Mouse (Mus musculus) heart, adult 2 months (tissue): ENCODE results near the gene Rccd1. TPM values are rescaled to one million over a fixed set of nuclear protein-coding genes. Genes with fewer than 3 reads are reported as not detected.
A peak's percentile ranks its signal among the peaks of the same experiment; 100 is the strongest.

Source experiments
- DNase-seq, 2 experiments: peaks; one replicate each; pipeline ENCODE4 v3.0.0; 2021
- H3K27ac ChIP-seq: fragments of 200-600 bp; 2 replicates; pipeline ENCODE4 v1.8.1; 2022
- H3K27me3 ChIP-seq: fragments of 200-500 bp; 2 replicates; pipeline ENCODE4 v1.6.1; 2012; ENCODE audit warnings: mild to moderate bottlenecking, low read length, inconsistent platforms, mixed read lengths; ENCODE audit not compliant: control insufficient read depth, insufficient read depth
- H3K36me3 ChIP-seq: fragments of 200-500 bp; 2 replicates; pipeline ENCODE4 v1.6.1; 2012; ENCODE audit warnings: low read length, inconsistent platforms; ENCODE audit not compliant: control insufficient read depth, insufficient read depth
- H3K4me1 ChIP-seq: fragments of 200-500 bp; 2 replicates; pipeline ENCODE4 v1.6.1; 2011; ENCODE audit warnings: low read length; ENCODE audit not compliant: control insufficient read depth, insufficient read depth
- H3K4me3 ChIP-seq: fragments of 200-600 bp; 2 replicates; pipeline ENCODE4 v1.8.1; 2022
- H3K79me2 ChIP-seq: fragments of 200-500 bp; replicated peaks from 2 replicates; pipeline ENCODE4 v1.6.1; 2012; ENCODE audit warnings: mild to moderate bottlenecking, inconsistent platforms, low read length, moderate library complexity, mixed read lengths; ENCODE audit not compliant: control insufficient read depth, insufficient read depth
- H3K9ac ChIP-seq: fragments of 200-500 bp; 2 replicates; pipeline ENCODE4 v1.6.1; 2012; ENCODE audit warnings: low read depth, mild to moderate bottlenecking, control low read depth, inconsistent platforms, low read length, mixed read lengths
- CTCF ChIP-seq: fragments of 200-600 bp; IDR thresholded peaks from 2 replicates; pipeline ENCODE4 v1.8.1; 2022; ENCODE audit warnings: antibody characterized with exemption, mild to moderate bottlenecking, moderate library complexity
- EP300 ChIP-seq: fragments of 200-500 bp; IDR thresholded peaks from 2 replicates; pipeline ENCODE4 v1.6.1; 2011; ENCODE audit warnings: low read depth, low read length, control low read depth; ENCODE audit not compliant: insufficient read depth
- POLR2A ChIP-seq: fragments of 200-500 bp; IDR thresholded peaks from 2 replicates; pipeline ENCODE4 v1.6.1; 2011; ENCODE audit warnings: mild to moderate bottlenecking, low read depth, low read length, control low read depth; ENCODE audit not compliant: insufficient read depth
- WGBS: fragments of 180-500 bp; shearing (Covaris S2); methylation state at CpG from one replicate; pipeline ENCODE4 v1.1.7; 2018; 5-methylcytosine and 5-hydroxymethylcytosine counted together
- intact Hi-C: fragments of 180-260 bp; cut with DNase I; formaldehyde crosslinking; loops from one replicate; pipeline ENCODE4 v1.15.1; 2025
- polyA plus RNA-seq: library from polyadenylated mRNA; depleted of rRNA; stranded (reverse); fragments of >200 nt; gene quantifications from 2 replicates; pipeline ENCODE4 v1.2.3, GENCODE M21; 2012
- total RNA-seq, 2 experiments: library from RNA; stranded (reverse); gene quantifications; 2 replicates each; pipeline ENCODE4 v1.2.3; 2021

The Rccd1 gene
- total and polyA plus RNA-seq, 3 experiments, result 5.6 to 7.0 (median 6.1) TPM

DNA sequence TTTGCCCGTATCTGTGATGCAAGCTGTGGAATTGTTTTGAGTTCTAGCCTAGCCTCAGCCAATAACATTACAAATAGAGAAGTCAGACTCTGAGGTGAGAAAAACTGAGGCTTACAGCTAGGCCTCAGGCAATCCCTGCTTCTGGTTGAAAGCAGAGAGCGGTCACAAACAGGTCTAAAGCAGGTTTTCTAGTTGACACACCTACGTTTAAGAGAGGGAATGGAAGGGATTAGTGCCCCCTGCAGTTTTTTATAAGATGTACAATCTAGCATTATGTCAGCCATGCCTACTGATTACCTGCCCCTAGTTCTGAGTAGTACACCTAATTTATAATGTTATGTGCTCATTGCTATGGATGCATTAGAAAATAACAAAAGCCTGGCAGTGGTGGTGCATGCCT, 16.5 kb downstream of the Rccd1 start:
- H3K79me2 ChIP-seq, result no peaks in the 10 kb centered on the region
- H3K27me3 ChIP-seq, result no peaks in the 10 kb centered on the region
- no peaks in the 10 kb centered on the region for H3K4me1 ChIP-seq
- TF ChIP-seq CTCF, result peak; percentile 24
- no peak for TF ChIP-seq POLR2A
- WGBS, result 87% methylated on average over 3 of the region's 3 CpGs
- no peak overlapping the region for H3K27ac ChIP-seq
- DNase-seq, result no peak
- no peak overlapping the region for H3K9ac ChIP-seq
- no peaks in the 10 kb centered on the region for H3K36me3 ChIP-seq
- no peak overlapping the region for H3K4me3 ChIP-seq
- intact Hi-C loops, result no loop called here

DNA sequence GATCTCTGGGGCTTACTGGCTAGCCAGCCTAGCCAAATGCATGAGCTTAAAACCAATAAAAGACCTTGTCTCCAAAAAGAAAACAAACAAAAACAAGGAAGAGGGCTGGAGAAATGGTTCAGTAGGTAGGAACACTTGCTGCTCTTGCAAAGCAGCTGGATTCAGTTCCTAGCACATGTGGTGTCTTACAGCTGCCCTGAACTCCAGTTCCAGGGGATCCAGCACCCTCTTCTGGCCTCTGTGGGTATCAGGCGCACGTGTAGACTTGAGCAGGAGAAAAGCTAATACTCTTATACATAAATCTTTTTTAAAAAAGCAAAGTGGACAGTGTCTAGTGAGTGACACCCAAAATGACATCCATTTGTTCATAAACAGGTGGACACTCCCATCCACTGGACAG, 22.7 kb downstream of the Rccd1 start:
- Histone ChIP-seq H3K9ac (no peak overlapping the region), H3K4me1 (no peaks in the 10 kb centered on the region), H3K79me2 (peaks cover 1% of the 10 kb centered on the region), H3K4me3 (no peak overlapping the region), H3K27ac (no peak overlapping the region), H3K27me3 (no peaks in the 10 kb centered on the region), H3K36me3 (no peaks in the 10 kb centered on the region)
- 90% methylated on average over 2 of the region's 2 CpGs for WGBS
- intact Hi-C loops, result no loop called here
- DNase-seq, result no peak
- TF ChIP-seq EP300, result no peak
- TF ChIP-seq POLR2A, result no peak
- TF ChIP-seq CTCF, result no peak

DNA sequence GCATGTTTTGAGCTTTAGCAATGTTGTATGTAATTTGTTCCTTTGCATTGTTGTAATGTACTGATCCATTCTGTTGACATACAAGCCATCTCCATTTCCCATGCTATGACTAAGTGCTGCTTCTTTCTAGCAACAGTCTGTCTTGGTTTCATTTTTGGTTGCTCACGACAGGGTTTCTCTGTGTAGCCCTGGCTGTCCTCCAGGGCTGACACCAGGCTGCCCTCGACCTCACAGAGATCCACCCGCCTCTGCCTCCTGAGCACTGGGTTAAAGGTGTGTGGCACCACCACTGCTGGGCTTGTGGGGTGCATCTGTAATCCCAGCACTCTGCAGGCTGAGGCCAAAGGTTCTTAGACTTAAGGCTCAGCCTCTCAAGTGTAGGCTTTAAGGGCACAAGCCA, 24.7 kb downstream of the Rccd1 start:
- Histone ChIP-seq H3K9ac (no peak overlapping the region), H3K4me3 (no peak overlapping the region), H3K36me3 (no peaks in the 10 kb centered on the region), H3K4me1 (no peaks in the 10 kb centered on the region), H3K27me3 (no peaks in the 10 kb centered on the region), H3K27ac (no peak overlapping the region), H3K79me2 (peaks cover 1% of the 10 kb centered on the region)
- intact Hi-C loops, result loop anchor here (5.0 kb wide), 1 partner anchor 157 kb away; no protein-coding TSS in a partner anchor
- DNase-seq, result no peak
- 66% methylated on average over 3 of the region's 3 CpGs for WGBS
- TF ChIP-seq POLR2A, result no peak
- no peak for TF ChIP-seq CTCF
- no peak for TF ChIP-seq EP300

DNA sequence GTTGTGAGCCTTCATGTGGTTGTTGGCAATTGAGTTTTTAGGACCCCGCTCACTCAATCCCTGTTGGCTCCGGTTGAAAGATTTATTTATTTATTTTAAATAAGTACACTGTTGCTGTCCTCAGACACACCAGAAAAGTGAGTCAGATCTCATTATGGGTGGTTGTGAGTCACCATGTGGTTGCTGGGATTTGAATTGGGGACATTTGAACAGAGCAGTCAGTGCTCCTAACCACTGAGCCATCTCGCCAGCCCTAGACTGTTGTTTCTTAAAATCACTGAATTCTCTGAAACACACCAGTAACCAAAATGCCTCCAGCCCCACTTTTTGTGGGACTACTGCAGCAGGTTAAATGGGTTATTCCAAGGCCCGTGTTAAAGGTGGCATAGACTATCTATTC, 25.5 kb downstream of the Rccd1 start:
- TF ChIP-seq POLR2A (no peak), CTCF (no peak), EP300 (no peak)
- H3K27ac ChIP-seq, result no peak overlapping the region
- no peak overlapping the region for H3K4me3 ChIP-seq
- H3K4me1 ChIP-seq, result no peaks in the 10 kb centered on the region
- intact Hi-C loops, result loop anchor here (5.0 kb wide), 1 partner anchor 156 kb away; no protein-coding TSS in a partner anchor
- H3K27me3 ChIP-seq, result no peaks in the 10 kb centered on the region
- H3K79me2 ChIP-seq, result peaks cover 1% of the 10 kb centered on the region
- H3K9ac ChIP-seq, result no peak overlapping the region
- no peak for DNase-seq
- no peaks in the 10 kb centered on the region for H3K36me3 ChIP-seq
- 95% methylated on average over 4 of the region's 4 CpGs for WGBS

DNA sequence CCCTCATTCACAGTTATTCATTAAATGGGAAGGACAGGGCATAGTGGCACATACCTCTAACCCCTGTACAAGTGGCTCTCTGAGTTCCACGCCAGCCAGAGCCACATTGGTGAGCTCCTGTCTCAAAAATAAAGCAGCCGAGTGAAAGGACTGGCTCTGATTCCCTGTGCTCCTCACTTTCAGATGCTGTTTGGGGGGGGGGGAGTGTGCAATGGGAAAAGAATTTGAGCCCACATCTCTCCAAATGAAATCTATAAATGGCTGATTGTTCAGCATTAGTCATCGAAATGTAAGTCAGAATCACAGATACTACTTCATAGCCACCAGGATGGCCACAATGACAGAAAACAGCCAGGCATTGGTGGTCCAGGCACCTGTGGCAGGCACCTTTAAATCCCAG, 27.2 kb downstream of the Rccd1 start:
- Histone ChIP-seq H3K4me3 (no peak overlapping the region), H3K27ac (no peak overlapping the region), H3K36me3 (no peaks in the 10 kb centered on the region), H3K4me1 (no peaks in the 10 kb centered on the region), H3K27me3 (no peaks in the 10 kb centered on the region), H3K9ac (no peak overlapping the region), H3K79me2 (peaks cover 1% of the 10 kb centered on the region)
- intact Hi-C loops, result loop anchor here (5.0 kb wide), 1 partner anchor 155 kb away; no protein-coding TSS in a partner anchor
- WGBS, result 69% methylated on average over 3 of the region's 3 CpGs
- DNase-seq, result no peak
- no peak for TF ChIP-seq EP300
- no peak for TF ChIP-seq CTCF
- TF ChIP-seq POLR2A, result no peak

DNA sequence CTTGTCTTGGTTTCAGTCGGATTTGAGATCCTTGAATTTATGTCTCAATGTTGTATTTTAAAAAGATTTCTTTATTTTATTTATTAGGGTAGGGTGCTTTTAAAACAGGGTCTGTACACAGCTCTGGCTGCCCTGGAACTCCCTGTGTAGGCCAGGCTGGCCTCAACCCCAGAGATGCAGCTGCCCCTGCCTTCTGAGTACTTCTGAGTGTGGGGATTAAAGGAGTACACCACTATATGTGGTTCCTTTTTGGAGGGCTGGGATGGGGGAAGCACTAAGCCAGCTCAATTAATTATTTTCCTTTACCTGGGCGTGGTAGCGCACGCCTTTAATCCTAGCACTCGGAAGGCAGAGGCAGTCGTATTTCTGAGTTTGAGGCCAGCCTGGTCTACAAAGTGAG, 27.8 kb downstream of the Rccd1 start:
- WGBS, result 93% methylated on average over 6 of the region's 6 CpGs
- H3K4me3 ChIP-seq, result no peak overlapping the region
- H3K4me1 ChIP-seq, result no peaks in the 10 kb centered on the region
- H3K9ac ChIP-seq, result no peak overlapping the region
- no peak overlapping the region for H3K27ac ChIP-seq
- H3K79me2 ChIP-seq, result peaks cover 1% of the 10 kb centered on the region
- H3K36me3 ChIP-seq, result no peaks in the 10 kb centered on the region
- TF ChIP-seq CTCF (no peak), EP300 (no peak), POLR2A (no peak)
- no peak for DNase-seq
- no peaks in the 10 kb centered on the region for H3K27me3 ChIP-seq
- intact Hi-C loops, result loop anchor here (5.0 kb wide), 1 partner anchor 154 kb away; no protein-coding TSS in a partner anchor
